Mouse (Mus musculus): ENCODE measurements around the gene Hip1r. TPM values are rescaled to one million over a fixed set of nuclear protein-coding genes. Genes with fewer than 3 reads are reported as not detected.

Hip1r gene
- total RNA-seq, 2 experiments from 2014 or later: 82.6 to 85.0 TPM

- no peak for DNase-seq (ENCODE audit: low spot score in 2 of 2)
- intact Hi-C loops (cut with DNase I): no loop called here
These were observed 5.0 kb upstream of the Hip1r start for GRCm38 (mm10) chr5:123968468-123968867.

DNA sequence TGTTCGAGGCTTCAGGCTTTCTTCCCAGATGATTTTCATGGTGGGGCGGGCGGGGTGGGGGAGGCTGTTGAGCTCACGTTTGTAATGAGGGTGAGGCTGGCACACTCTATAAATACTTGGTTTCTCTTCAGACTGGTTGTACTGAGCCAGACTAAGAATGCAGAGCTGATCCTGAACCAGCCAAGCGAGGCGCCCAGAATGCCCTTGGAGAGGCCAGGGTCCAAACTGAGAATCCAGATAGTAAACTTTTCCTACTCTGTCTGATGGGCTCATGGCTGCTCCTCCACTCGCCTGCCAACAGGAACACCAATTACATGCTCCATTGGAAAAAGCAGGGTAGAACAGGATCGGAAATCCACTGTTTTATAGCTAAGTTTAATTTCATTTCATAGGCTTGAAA lies 4.2 kb upstream of the Hip1r start:
- no peak for DNase-seq (ENCODE audit: low spot score in 2 of 2)
- intact Hi-C loops (cut with DNase I): no loop called here

- intact Hi-C loops (cut with DNase I): no loop called here
- DNase-seq (ENCODE audit: low spot score in 2 of 2): no peak
These were observed 2.9 kb upstream of the Hip1r start for GRCm38 (mm10) chr5:123970576-123970975.

DNA sequence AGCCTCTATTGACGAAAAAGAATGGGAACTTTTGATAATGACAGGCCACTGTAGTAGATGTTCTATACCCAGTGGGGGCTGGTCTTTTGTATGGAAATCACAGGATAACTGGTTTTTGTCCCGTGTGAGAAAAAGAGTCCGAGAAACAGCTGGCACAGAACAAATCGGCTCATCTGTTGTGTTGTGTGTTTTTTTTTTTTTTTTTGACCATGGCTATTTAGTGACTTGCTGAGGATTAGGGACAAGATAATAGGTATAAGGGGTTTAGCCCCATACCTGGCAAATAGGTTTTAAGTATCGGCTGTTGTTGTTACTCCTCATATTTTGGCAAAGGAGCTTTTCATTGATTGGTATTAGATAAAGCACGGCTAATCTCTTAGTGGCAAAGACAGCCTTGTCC lies 975 bp upstream of the Hip1r start:
- intact Hi-C loops (cut with DNase I): no loop called here

DNA sequence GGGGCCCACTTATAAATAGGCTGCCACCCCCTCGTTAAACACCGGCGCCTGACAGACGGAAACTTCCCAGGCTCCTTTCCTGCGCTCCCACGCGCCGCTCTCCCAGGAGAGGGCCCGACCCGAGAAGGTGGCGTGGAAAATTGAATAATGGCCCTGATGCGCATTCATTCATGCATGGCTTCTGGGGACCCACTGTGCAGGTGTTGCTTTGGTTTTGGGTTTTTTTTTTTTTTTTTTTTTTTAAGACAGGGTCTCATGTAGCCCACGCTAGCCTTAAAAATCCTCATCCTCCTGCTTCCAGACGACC lies 704 bp downstream of the Hip1r start:
- intact Hi-C loops (cut with DNase I): no loop called here
- no peak for DNase-seq (ENCODE audit: low spot score in 2 of 2)

More for the DNA sequence above, 975 bp upstream of the Hip1r start:
- DNase-seq (ENCODE audit: low spot score in 2 of 2): no peak

DNA sequence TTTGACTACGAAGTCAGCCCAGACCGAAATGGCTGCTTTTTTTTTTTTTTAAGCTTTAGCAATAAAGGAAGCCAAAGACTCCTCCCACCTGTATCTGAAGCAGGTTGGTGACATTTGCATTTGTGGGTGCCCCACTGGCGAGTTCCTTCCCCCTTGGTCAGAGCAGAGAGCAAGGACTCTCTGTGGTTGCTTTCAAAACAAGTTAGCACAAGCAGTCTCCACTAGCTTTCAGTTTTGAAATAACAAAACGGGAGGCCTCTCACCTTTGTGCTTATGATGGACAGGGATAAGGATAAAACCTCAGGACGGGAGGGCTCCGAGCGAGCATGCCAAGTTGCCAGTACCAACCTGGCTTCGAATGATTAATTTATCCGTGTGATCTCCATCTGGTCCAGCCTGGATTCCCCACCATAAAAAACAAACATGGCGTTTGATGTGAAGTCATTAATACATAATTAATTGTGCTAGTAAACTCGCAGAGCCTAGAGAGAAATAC lies 1.2 kb downstream of the Hip1r start:
- DNase-seq (ENCODE audit: low spot score in 2 of 2): no peak
- intact Hi-C loops (cut with DNase I): no loop called here

DNA sequence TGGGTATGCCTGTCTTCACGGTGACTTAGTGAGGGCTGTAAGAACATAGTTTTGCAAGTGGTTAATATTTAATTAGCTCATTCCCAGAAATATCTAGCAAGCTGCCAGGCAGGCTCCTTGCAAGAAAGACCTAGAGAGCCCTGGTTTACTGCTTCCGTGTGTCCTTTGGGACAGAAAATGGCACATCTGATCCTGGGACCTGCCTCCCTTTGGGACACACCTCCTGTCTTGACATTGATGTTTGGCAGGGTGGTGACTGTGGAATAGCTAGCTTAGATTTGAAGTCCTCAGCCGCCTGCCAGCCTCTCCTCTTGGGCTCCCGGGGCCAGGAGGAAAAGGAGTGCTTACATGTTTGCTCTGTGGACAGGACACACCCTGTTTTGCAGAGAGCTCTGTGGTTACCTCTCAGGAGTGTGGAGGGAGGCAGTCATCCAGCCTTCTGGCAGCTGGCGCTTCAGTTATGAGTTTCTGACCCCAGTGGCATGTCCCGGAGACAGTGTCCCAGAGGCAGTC lies 2.3 kb downstream of the Hip1r start:
- no peak for DNase-seq (ENCODE audit: low spot score in 2 of 2)
- intact Hi-C loops (cut with DNase I): no loop called here

DNA sequence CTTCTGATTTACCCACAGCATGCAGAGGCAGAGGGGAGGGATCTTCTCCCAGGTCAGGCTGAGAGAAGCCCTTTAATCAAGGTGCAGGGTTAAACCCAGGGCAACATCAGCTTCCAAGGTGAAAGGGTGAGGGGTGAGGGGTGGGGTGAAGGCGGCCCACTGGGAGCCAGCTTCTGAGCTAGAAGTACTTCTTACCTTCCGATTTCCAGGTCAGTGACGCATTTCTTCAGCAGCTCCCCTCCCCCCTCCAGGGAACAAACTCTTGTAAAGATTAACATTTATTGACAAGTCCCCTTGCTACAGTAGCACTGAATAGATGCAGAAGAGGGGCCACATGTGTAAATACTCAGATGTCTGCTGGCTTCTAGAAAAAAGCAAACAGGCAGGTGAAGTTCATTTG lies 3.8 kb downstream of the Hip1r start:
- intact Hi-C loops (cut with DNase I): no loop called here
- DNase-seq (ENCODE audit: low spot score in 2 of 2): no peak

GRCm38 (mm10) chr5:123978131-123978530 lies 4.7 kb downstream of the Hip1r start:
- DNase-seq (ENCODE audit: low spot score in 2 of 2): no peak
- intact Hi-C loops (cut with DNase I): no loop called here

- intact Hi-C loops (cut with DNase I): no loop called here
- no peak for DNase-seq (ENCODE audit: low spot score in 2 of 2)
These were observed 6.0 kb downstream of the Hip1r start for GRCm38 (mm10) chr5:123979221-123979979.

DNA sequence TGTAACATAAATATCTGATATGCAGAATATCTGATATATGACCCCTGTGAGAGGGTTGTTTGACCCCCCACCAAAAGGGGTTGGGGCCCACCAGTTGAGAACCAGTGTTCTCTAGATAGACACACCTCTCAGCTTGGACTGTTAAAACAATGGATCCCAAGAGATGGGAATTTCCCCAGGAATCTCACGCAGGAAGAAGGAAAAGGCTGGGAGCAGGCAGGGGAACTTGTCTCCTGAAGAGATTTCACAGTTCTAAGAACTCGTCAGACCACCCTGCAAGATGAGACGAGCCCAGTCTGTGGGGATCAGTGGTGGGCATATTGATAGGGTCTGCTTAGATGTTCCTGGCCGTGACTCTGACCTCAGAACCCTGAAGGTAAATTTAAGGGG lies 6.5 kb downstream of the Hip1r start:
- DNase-seq (ENCODE audit: low spot score in 2 of 2): no peak
- intact Hi-C loops (cut with DNase I): no loop called here

DNA sequence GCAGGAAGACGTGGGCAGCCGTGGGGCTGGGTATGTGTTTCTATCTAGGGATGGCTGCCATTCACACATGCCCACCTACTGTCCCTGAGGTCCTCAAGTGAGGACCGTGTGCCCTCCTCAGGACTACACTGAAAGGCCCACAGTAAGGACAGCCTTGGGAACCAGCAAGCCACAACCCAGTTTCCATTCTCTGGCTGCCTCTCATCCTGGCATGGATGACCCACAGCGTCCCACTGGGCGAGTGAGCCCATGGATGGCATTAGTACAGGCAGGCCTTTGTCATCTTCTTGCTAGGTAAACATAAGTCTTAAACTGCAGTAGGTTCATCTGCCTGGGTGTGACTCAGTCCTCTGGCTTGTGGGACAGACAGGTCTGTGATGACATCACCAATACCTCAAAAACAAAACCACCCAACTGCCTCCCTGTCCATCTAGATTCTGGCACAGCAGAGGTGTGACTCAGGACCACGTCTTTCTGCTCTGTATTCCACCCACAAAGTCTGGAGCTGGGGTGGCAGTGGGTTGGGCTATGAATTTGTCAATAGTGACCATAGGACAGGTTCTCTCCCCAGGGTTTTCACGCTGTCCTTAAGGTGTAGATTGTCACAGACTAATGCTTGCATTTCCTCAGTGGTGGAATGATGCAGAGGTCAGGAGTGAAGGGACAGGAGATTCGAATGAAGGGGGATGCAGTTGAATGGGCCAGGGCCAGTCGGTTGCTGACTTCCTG lies 7.3 kb downstream of the Hip1r start:
- intact Hi-C loops (cut with DNase I): no loop called here
- DNase-seq (ENCODE audit: low spot score in 2 of 2): no peak

DNA sequence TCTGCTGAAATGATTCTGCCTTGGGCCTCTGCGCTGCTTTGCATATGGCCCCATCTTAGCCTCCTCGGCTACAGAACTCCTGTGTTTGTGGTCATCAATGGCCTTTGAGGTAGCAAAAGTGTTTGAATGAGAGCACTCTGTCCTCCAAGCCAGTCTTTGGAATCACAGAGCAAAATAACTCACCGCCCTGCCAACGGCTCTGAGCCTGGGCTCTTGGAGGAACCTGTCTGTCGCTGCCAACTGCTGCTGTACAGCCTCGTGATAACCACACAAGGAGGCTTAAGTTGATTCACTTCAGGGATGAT lies 7.8 kb downstream of the Hip1r start:
- intact Hi-C loops (cut with DNase I): no loop called here
- DNase-seq (ENCODE audit: low spot score in 2 of 2): peak in 1 of 2 experiments; percentile 46

DNA sequence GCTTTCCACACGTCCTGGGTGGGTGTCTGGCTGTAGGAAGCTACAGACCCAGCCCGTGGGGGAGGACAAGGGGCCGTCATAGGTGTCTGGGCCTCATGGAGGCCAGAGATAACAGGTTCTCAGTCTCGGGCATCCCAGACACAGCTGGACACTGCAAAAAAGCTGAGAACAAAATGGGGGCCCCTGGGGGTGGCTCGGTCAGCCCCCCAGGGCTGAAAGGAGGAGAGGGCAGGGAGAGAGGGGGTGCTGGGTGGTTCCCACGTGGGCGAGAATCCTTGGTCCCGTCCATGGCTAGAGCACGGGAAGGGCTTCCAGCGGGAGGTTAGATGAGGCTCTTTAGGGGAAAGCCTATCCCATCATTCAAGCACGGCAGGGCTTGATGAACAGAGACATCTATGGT lies 9.4 kb downstream of the Hip1r start:
- DNase-seq (ENCODE audit: low spot score in 2 of 2): no peak

GRCm38 (mm10) chr5:123985434-123985833 lies 12.0 kb downstream of the Hip1r start:
- intact Hi-C loops (cut with DNase I): no loop called here
- peak in 1 of 2 experiments; percentile 54 for DNase-seq (ENCODE audit: low spot score in 2 of 2)

More for the DNA sequence above, 9.4 kb downstream of the Hip1r start:
- intact Hi-C loops (cut with DNase I): no loop called here

- intact Hi-C loops (cut with DNase I): no loop called here
- no peak for DNase-seq (ENCODE audit: low spot score in 2 of 2)
These were observed 13.5 kb downstream of the Hip1r start for GRCm38 (mm10) chr5:123986925-123987324.

- intact Hi-C loops (cut with DNase I): no loop called here
- DNase-seq (ENCODE audit: low spot score in 2 of 2): no peak
These were observed 14.1 kb downstream of the Hip1r start for GRCm38 (mm10) chr5:123987511-123987910.

DNA sequence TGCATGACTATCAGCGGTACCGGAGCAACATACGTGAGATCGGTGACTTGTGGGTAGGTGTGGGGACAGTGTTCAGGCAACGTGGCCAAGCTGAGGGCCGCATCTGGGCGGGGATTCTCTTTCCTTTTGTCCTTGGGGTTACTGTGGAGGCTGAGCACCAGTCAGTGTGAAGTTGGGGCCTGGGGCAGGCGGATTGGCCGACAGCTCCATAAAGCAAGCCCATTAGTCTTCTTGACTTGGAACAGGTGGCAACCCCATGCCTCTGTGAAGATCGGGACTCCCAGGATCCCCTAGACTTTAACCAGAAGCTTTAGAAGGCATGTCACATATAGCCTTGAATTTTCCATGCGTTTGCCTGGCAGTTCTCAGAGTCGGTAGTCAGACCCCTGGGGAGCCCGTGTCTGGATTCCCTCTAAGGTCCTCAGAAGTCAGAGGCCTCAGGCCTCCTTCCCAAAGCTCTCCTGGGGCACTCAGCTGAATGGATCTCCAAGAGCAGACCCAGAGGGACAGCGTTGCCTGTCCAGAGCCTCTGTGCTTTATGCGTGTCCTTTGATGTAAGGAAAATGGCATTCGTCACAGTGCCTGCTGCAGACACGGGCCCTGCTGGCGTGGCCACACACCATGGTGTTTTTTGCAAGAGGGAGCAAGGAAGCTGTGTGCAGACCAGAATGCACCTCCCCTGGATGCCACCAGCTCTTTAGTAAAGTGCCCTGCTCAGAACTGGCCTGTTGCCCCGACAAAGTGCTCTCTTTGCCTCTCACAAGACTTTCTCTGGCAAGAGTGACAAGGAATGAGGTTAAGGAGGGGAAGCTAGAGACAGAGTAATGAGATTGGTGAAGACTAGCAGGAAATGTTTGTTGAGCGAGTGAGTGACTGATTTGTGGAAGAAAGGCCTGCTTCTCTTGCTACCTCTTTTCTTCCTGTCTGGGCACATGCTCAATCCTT lies 16.8 kb downstream of the Hip1r start:
- intact Hi-C loops (cut with DNase I): loop anchor here (5.0 kb wide), 1 partner anchor 163 kb away; no protein-coding TSS in a partner anchor
- no peak for DNase-seq (ENCODE audit: low spot score in 2 of 2)

DNA sequence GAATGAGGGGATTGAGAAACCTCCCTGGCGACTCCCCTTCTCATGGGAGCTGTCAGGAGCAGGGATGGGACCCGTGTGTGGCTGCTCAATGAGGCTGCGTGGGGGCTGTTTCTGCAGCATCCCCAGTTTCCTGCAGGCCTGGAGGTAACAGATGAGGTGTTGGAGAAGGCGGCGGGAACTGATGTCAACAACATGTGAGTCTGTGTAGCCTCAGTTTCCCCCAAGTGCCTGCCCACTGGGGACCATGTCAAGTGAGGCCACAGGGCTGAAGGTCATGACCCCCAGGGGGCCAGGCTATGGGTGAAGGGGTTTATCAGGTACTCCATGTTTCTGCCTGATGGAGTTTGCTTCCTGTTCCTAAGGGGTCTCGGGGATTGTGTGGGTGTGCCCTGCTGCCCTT lies 17.9 kb downstream of the Hip1r start:
- intact Hi-C loops (cut with DNase I): loop anchor here (5.0 kb wide), 1 partner anchor 164 kb away; no protein-coding TSS in a partner anchor
- no peak for DNase-seq (ENCODE audit: low spot score in 2 of 2)

DNA sequence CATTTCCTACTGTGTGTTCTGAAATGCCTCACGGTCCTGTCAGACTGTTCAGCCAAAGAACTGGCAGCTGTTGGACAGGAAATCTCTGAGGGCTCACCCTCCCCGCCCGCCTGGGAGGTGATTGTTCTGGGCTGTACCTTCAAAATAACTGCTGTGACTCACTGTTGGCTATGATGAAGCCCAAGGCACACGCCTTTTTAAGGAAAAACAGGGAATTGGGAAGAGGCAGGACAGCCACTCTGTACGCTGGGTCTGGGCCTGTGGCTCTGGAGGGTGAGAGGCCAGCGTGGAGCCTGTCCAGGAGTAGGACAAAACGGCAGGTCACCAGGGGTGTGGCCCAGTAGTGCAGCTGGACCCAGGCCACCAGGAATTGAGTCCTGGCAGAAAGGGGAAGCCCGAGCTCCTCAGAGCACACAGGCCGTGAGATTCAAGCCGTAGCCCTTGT lies 18.8 kb downstream of the Hip1r start:
- DNase-seq (ENCODE audit: low spot score in 2 of 2): no peak
- intact Hi-C loops (cut with DNase I): loop anchor here (5.0 kb wide), 1 partner anchor 165 kb away; no protein-coding TSS in a partner anchor

Data from left cerebral cortex, postnatal 14 days (tissue).